Mouse (Mus musculus) gastrocnemius, postnatal 25 days (tissue): ENCODE measurements around the gene Arl2. TPM values are rescaled to one million over a fixed set of nuclear protein-coding genes. Genes with fewer than 3 reads are reported as not detected.
"Not testable (repeated sequence)": the region's sequence is repeated elsewhere in the genome, so short reads cannot be mapped to it uniquely, and the experiment has no call there.

Experiments
- DNase-seq: peaks from one replicate; pipeline ENCODE4 v3.0.0; 2022
- long read RNA-seq, 2 experiments: library from polyadenylated mRNA; stranded (forward); transcript quantifications; one replicate each; pipeline ENCODE4 v2.0.0; 2021
- total RNA-seq, 2 experiments: library from RNA; stranded (reverse); gene quantifications; 1 replicate in 1 of 2; 2 replicates in 1 of 2; pipeline ENCODE4 v1.2.3; 2021

Arl2 gene
- 10 to 100 TPM; 53.8 to 59.2 TPM for total RNA-seq
- long read RNA-seq, experiment 1, transcript Arl2-201 (5 exons, 1,286 nt): major isoform, 140 of 146 reads
- long read RNA-seq, experiment 1, partial matches to known transcripts: 4 of 146 reads
- long read RNA-seq, experiment 1, other reads (novel, unspliced or antisense): 2 of 146 reads
- long read RNA-seq, experiment 2, transcript Arl2-201 (5 exons, 1,286 nt): major isoform, 122 of 130 reads
- long read RNA-seq, experiment 2, partial matches to known transcripts: 7 of 130 reads
- long read RNA-seq, experiment 2, other reads (novel, unspliced or antisense): 1 of 130 reads

- peak; percentile 59 for DNase-seq
Measured at GRCm38 (mm10) chr19:6141394-6141749, at the start of gene Arl2. Arl2 (minus strand) TSS chr19:6141548.

- DNase-seq: no peak
Measured at GRCm38 (mm10) chr19:6184131-6184530, 42.8 kb upstream of the Arl2 start, which contains the start of gene Majin. Majin (plus strand) TSS chr19:6184388.

GRCm38 (mm10) chr19:6182534-6182933 lies 41.2 kb upstream of the Arl2 start:
- no peak for DNase-seq

- no peak for DNase-seq
Measured at GRCm38 (mm10) chr19:6181629-6182028, 40.3 kb upstream of the Arl2 start.

GRCm38 (mm10) chr19:6178775-6179174 lies 37.4 kb upstream of the Arl2 start:
- DNase-seq: no peak

- DNase-seq: no peak
Measured at GRCm38 (mm10) chr19:6174771-6175170, 33.4 kb upstream of the Arl2 start.

- DNase-seq: no peak
Measured at GRCm38 (mm10) chr19:6171215-6171614, 29.9 kb upstream of the Arl2 start.

GRCm38 (mm10) chr19:6166750-6167149 lies 25.4 kb upstream of the Arl2 start:
- no peak for DNase-seq

GRCm38 (mm10) chr19:6163872-6164547 lies 22.7 kb upstream of the Arl2 start:
- DNase-seq: no peak

- no peak for DNase-seq
Measured at GRCm38 (mm10) chr19:6157220-6157619, 15.9 kb upstream of the Arl2 start.

- DNase-seq: no peak
Measured at GRCm38 (mm10) chr19:6156372-6156771, 15.0 kb upstream of the Arl2 start.

- no peak for DNase-seq
Measured at GRCm38 (mm10) chr19:6155174-6155573, 13.8 kb upstream of the Arl2 start.

GRCm38 (mm10) chr19:6144842-6145241 lies 3.5 kb upstream of the Arl2 start:
- no peak for DNase-seq

- DNase-seq: peak; percentile 90
Measured at GRCm38 (mm10) chr19:6140678-6141393, 512 bp downstream of the Arl2 start, which contains the start of gene Batf2. Batf2 (plus strand) TSS chr19:6140983.

- DNase-seq: no peak
Measured at GRCm38 (mm10) chr19:6140374-6140677, 1.0 kb downstream of the Arl2 start.

GRCm38 (mm10) chr19:6139701-6140100 lies 1.6 kb downstream of the Arl2 start:
- DNase-seq: no peak

GRCm38 (mm10) chr19:6136397-6136796 lies 5.0 kb downstream of the Arl2 start:
- DNase-seq: no peak

- not testable (repeated sequence) for DNase-seq
Measured at GRCm38 (mm10) chr19:6133197-6133596, 8.2 kb downstream of the Arl2 start.

- no peak for DNase-seq
Measured at GRCm38 (mm10) chr19:6132171-6132827, 9.0 kb downstream of the Arl2 start.

- DNase-seq: not testable (repeated sequence)
Measured at GRCm38 (mm10) chr19:6130414-6131128, 10.8 kb downstream of the Arl2 start.

- peak; percentile 93 for DNase-seq
Measured at GRCm38 (mm10) chr19:6127760-6128341, 13.5 kb downstream of the Arl2 start, which contains the start of gene Snx15. Snx15 (minus strand) TSS chr19:6128304.
